Mouse (Mus musculus): Measurements from ENCODE around the gene Scaf4. TPM values are rescaled to one million over a fixed set of nuclear protein-coding genes. Genes with fewer than 3 reads are reported as not detected.
"Not testable (repeated sequence)": the region's sequence is repeated elsewhere in the genome, so short reads cannot be mapped to it uniquely, and the experiment has no call there.

Gene Scaf4
- polyA plus RNA-seq, 1 experiment from 2014 or later, result 27.3 TPM

GRCm38 (mm10) chr16:90235188-90235587 is 49.1 kb downstream of the Scaf4 start:
- ATAC-seq (ENCODE audit: insufficient number of reproducible peaks, low FRiP score), result no peak
- Histone ChIP-seq H3K4me2 (no peak overlapping the region), H3K27me3 (replicated peaks) (no peaks in the 10 kb centered on the region), H3K4me1 (replicated peaks) (peaks cover 18% of the 10 kb centered on the region), H3K27ac (ENCODE audit: poor library complexity, severe bottlenecking) (peak overlapping the region; percentile 33; the same call in 1 of the 2 replicates), H3K9me3 (replicated peaks) (no peaks in the 10 kb centered on the region), H3K36me3 (peaks cover 27% of the 10 kb centered on the region), H3K9ac (no peak overlapping the region), H3K4me3 (no peak overlapping the region)
- WGBS, result 68% methylated on average over 3 of the region's 3 CpGs

DNA sequence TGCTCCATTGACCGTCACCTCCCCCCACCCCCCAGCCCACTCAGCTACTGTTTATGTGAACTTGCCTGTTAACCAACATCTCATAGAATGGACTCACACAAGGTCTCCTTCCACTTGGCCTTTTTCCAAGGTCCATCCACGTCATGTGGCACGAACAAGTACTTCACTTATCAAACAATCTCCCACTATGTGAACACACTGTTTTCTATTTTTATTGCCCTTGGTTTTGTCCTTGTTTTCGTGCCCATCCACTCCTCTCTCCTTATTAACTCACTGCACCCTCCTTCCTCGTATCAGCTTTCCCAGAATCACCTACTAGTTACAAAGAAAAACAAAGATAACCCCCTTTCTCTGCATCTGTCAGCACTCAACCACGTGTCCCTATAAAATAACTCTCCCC is 49.7 kb downstream of the Scaf4 start:
- no peak for ATAC-seq (ENCODE audit: insufficient number of reproducible peaks, low FRiP score)
- peaks cover 25% of the 10 kb centered on the region for H3K36me3 ChIP-seq
- H3K27ac ChIP-seq (ENCODE audit: poor library complexity, severe bottlenecking), result peak overlapping the region; percentile 33; the same call in 1 of the 2 replicates
- no peak overlapping the region for H3K9ac ChIP-seq
- H3K4me3 ChIP-seq, result no peak overlapping the region
- H3K4me1 ChIP-seq (replicated peaks), result peaks cover 18% of the 10 kb centered on the region
- no peaks in the 10 kb centered on the region for H3K27me3 ChIP-seq (replicated peaks)
- whole genome bisulfite sequencing, result 28% methylated on average over 6 of the region's 6 CpGs
- H3K9me3 ChIP-seq (replicated peaks), result no peaks in the 10 kb centered on the region
- H3K4me2 ChIP-seq, result no peak overlapping the region

GRCm38 (mm10) chr16:90233702-90234101 is 50.6 kb downstream of the Scaf4 start:
- Histone ChIP-seq H3K9me3 (replicated peaks) (no peaks in the 10 kb centered on the region), H3K4me3 (no peak overlapping the region), H3K4me2 (no peak overlapping the region), H3K9ac (no peak overlapping the region), H3K4me1 (replicated peaks) (peaks cover 18% of the 10 kb centered on the region), H3K27ac (ENCODE audit: poor library complexity, severe bottlenecking) (no peak overlapping the region), H3K27me3 (replicated peaks) (no peaks in the 10 kb centered on the region), H3K36me3 (peaks cover 24% of the 10 kb centered on the region)
- 95% methylated on average over 10 of the region's 10 CpGs for WGBS
- no peak for ATAC-seq (ENCODE audit: insufficient number of reproducible peaks, low FRiP score)

- 90% methylated on average over 7 of the region's 7 CpGs for WGBS
- H3K9ac ChIP-seq, result no peak overlapping the region
- no peak overlapping the region for H3K4me2 ChIP-seq
- H3K27me3 ChIP-seq (replicated peaks), result no peaks in the 10 kb centered on the region
- H3K4me3 ChIP-seq, result no peak overlapping the region
- no peak overlapping the region for H3K27ac ChIP-seq (ENCODE audit: poor library complexity, severe bottlenecking)
- no peaks in the 10 kb centered on the region for H3K9me3 ChIP-seq (replicated peaks)
- H3K4me1 ChIP-seq (replicated peaks), result peaks cover 18% of the 10 kb centered on the region
- H3K36me3 ChIP-seq, result peaks cover 31% of the 10 kb centered on the region
- ATAC-seq (ENCODE audit: insufficient number of reproducible peaks, low FRiP score), result no peak
Measured at GRCm38 (mm10) chr16:90231302-90231701, 53.0 kb downstream of the Scaf4 start.

DNA sequence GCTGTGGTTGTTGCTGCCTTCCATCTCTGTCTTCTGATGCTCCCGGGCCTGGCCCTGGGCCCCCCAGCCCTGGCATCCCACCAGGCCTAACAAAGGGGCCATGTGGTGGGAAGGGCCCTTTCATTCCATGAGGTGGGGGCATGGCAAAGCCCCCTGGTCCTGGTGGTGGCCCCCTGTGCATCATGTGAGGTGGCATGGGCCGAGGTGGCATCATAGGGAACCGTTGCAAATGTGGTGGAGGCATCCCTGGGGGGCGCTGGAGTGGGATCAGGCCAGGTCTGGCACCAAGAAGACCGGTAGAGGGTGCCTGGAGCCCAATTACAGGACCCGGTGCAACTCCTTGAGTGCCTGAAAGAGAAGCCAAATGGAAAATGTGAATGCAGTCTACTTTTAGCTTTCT is 54.4 kb downstream of the Scaf4 start:
- peaks cover 10% of the 10 kb centered on the region for H3K4me1 ChIP-seq (replicated peaks)
- no peaks in the 10 kb centered on the region for H3K27me3 ChIP-seq (replicated peaks)
- ATAC-seq (ENCODE audit: insufficient number of reproducible peaks, low FRiP score), result no peak
- H3K27ac ChIP-seq (ENCODE audit: poor library complexity, severe bottlenecking), result no peak overlapping the region
- H3K36me3 ChIP-seq, result peaks cover 38% of the 10 kb centered on the region
- no peak overlapping the region for H3K9ac ChIP-seq
- H3K4me2 ChIP-seq, result no peak overlapping the region
- H3K4me3 ChIP-seq, result no peak overlapping the region
- H3K9me3 ChIP-seq (replicated peaks), result no peaks in the 10 kb centered on the region
- 83% methylated on average over 6 of the region's 6 CpGs for WGBS

DNA sequence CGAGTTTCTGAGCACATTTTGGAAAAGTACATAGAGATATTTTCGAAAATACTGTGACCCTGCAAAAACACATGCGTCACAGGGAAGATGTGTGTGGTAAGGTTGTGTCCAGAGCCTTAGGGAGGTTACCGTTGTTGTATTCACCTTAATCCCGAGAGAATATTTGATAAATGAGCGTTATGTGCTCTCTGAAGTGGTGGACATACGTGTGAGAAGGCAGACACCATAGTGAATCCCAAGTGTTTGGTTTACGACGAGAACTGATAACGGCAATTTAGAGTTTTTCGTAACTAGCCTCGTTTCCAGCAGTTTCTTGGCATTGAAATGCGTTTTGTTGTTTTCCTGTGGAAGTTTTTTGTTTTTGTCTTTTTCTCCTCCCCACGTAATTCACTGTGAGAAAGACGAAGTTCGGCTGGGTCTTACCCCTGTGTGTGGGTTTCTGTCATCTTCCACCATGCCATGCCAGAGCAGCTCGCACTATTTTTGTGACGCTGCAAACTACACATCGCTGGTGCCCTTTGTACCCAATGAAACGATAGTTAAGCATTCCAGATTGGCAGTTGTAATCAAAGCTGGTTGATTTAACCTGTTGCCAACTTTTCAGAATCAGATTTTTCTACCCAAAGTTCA is 62.7 kb downstream of the Scaf4 start:
- ATAC-seq (ENCODE audit: insufficient number of reproducible peaks, low FRiP score), result no peak
- no peaks in the 10 kb centered on the region for H3K27me3 ChIP-seq (replicated peaks)
- H3K4me1 ChIP-seq (replicated peaks), result peaks cover 21% of the 10 kb centered on the region
- H3K9me3 ChIP-seq (replicated peaks), result no peaks in the 10 kb centered on the region
- 4% methylated on average over 20 of the region's 20 CpGs for WGBS
- peak overlapping the region; percentile 86 for H3K4me2 ChIP-seq
- H3K27ac ChIP-seq (ENCODE audit: poor library complexity, severe bottlenecking), result peak overlapping the region; percentile 95
- peak overlapping the region; percentile 88 for H3K4me3 ChIP-seq
- H3K9ac ChIP-seq, result peak overlapping the region; percentile 96
- H3K36me3 ChIP-seq, result peaks cover 32% of the 10 kb centered on the region

GRCm38 (mm10) chr16:90220892-90221431 is 63.3 kb downstream of the Scaf4 start:
- Histone ChIP-seq H3K4me1 (replicated peaks) (peaks cover 21% of the 10 kb centered on the region), H3K9ac (peak overlapping the region; percentile 96), H3K9me3 (replicated peaks) (no peaks in the 10 kb centered on the region), H3K4me3 (peak overlapping the region; percentile 88), H3K27ac (ENCODE audit: poor library complexity, severe bottlenecking) (peak overlapping the region; percentile 95), H3K36me3 (peaks cover 29% of the 10 kb centered on the region), H3K4me2 (peak overlapping the region; percentile 86), H3K27me3 (replicated peaks) (no peaks in the 10 kb centered on the region)
- ATAC-seq (ENCODE audit: insufficient number of reproducible peaks, low FRiP score), result peak; percentile 92
- under 1% methylated on average over 52 of the region's 52 CpGs for WGBS

- H3K4me2 ChIP-seq, result peak within 1 kb of the TSS; percentile 86
- peak within 1 kb of the TSS; percentile 95 for H3K27ac ChIP-seq (ENCODE audit: poor library complexity, severe bottlenecking)
- WGBS, result 1% methylated on average over 63 of the region's 63 CpGs
- peak; percentile 97 for ATAC-seq (ENCODE audit: insufficient number of reproducible peaks, low FRiP score)
- peak within 1 kb of the TSS; percentile 96 for H3K9ac ChIP-seq
- peaks cover 21% of the 10 kb centered on the region for H3K4me1 ChIP-seq (replicated peaks)
- peaks cover 22% of the 10 kb centered on the region for H3K36me3 ChIP-seq
- H3K4me3 ChIP-seq, result peak within 1 kb of the TSS; percentile 88
- no peaks in the 10 kb centered on the region for H3K27me3 ChIP-seq (replicated peaks)
- no peaks in the 10 kb centered on the region for H3K9me3 ChIP-seq (replicated peaks)
Measured at GRCm38 (mm10) chr16:90220026-90220891, 64.0 kb downstream of the Scaf4 start, which contains the start of gene Sod1. TSS of gene Sod1 (plus strand) at chr16:90220754.

DNA sequence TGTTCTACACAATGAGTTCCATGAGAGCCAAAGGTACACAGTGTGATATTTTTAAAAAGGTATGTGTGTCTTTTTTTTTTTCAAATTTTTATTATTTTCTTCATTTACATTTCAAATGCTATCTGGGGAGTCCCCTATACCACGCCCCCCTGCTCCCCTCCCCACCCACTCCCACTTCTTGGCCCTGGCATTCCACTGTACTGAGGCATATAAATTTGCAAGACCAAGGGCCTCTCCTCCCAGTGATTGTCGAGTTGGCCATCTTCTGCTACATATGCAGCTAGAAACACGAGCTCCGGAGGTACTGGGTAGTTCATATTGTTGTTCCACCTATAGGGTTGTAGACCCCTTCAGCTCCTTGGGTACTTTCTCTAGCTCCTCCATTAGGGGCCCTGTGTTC is 64.9 kb downstream of the Scaf4 start:
- ATAC-seq (ENCODE audit: insufficient number of reproducible peaks, low FRiP score); H3K9ac ChIP-seq; H3K9me3 ChIP-seq (replicated peaks); H3K27ac ChIP-seq (ENCODE audit: poor library complexity, severe bottlenecking); H3K27me3 ChIP-seq (replicated peaks); H3K4me2 ChIP-seq; H3K4me3 ChIP-seq: not testable (repeated sequence)
- WGBS, result 63% methylated on average over 4 of the region's 4 CpGs
- Histone ChIP-seq H3K4me1 (replicated peaks) (peaks cover 21% of the 10 kb centered on the region), H3K36me3 (peaks cover 15% of the 10 kb centered on the region)

- H3K36me3 ChIP-seq, result peaks cover under 1% of the 10 kb centered on the region; the same call in 1 of the 2 replicates
- H3K4me2 ChIP-seq, result no peak overlapping the region
- no peak overlapping the region for H3K4me3 ChIP-seq
- H3K4me1 ChIP-seq (replicated peaks), result peaks cover 12% of the 10 kb centered on the region
- no peak overlapping the region for H3K9ac ChIP-seq
- 68% methylated on average over 4 of the region's 4 CpGs for WGBS
- H3K27me3 ChIP-seq (replicated peaks), result no peaks in the 10 kb centered on the region
- no peak for ATAC-seq (ENCODE audit: insufficient number of reproducible peaks, low FRiP score)
- no peaks in the 10 kb centered on the region for H3K9me3 ChIP-seq (replicated peaks)
- H3K27ac ChIP-seq (ENCODE audit: poor library complexity, severe bottlenecking), result no peak overlapping the region
Measured at GRCm38 (mm10) chr16:90217926-90218325, 66.4 kb downstream of the Scaf4 start.

DNA sequence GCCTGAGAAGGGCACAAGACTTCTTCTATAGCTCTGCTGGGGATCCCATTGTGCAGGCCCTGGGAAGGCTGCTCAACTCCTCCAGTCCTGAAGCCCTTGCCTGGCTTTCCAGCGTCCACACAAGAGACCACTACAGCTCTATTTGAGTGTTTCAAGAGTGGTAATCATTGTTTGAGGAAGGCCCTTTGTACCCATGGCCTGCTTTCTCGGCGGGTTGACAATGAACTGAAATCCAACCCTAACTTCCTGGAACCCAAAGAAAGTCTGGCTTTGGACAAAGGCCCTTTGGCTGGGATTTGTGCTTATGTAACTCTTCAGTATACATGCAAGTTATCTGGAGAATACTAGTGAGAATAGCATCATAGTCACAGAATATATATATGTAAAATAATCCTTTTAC is 66.9 kb downstream of the Scaf4 start:
- peaks cover 7% of the 10 kb centered on the region for H3K4me1 ChIP-seq (replicated peaks)
- no peaks in the 10 kb centered on the region for H3K36me3 ChIP-seq
- ATAC-seq (ENCODE audit: insufficient number of reproducible peaks, low FRiP score), result no peak
- H3K27me3 ChIP-seq (replicated peaks), result no peaks in the 10 kb centered on the region
- no peaks in the 10 kb centered on the region for H3K9me3 ChIP-seq (replicated peaks)
- no peak overlapping the region for H3K4me2 ChIP-seq
- H3K4me3 ChIP-seq, result no peak overlapping the region
- no peak overlapping the region for H3K27ac ChIP-seq (ENCODE audit: poor library complexity, severe bottlenecking)
- WGBS, result 39% methylated on average over 3 of the region's 3 CpGs
- H3K9ac ChIP-seq, result no peak overlapping the region
